Mouse (Mus musculus) embryonic facial prominence, embryonic 14.5 days (tissue): ENCODE measurements around the gene Tmem141. TPM values are rescaled to one million over a fixed set of nuclear protein-coding genes. Genes with fewer than 3 reads are reported as not detected.

Experiments
- ATAC-seq: fragments of 200-750 bp; cut with Nextera tagmentation; 2 replicates; pipeline ENCODE4 v1.8.0; 2017; ENCODE audit warnings: low read depth, moderate number of reproducible peaks, moderate TSS enrichment
- DNase-seq: peaks from one replicate; pipeline ENCODE4 v3.0.0-alpha.2; 2015; ENCODE audit warnings: low spot score
- H3K27ac ChIP-seq: fragments of 300-500 bp; sonication (generic); replicated peaks from 2 replicates; pipeline ENCODE4 v1.5.1; 2014; ENCODE audit warnings: low read depth, mild to moderate bottlenecking, low read length, moderate library complexity
- H3K27me3 ChIP-seq: fragments of 300-500 bp; sonication (generic); replicated peaks from 2 replicates; pipeline ENCODE4 v1.6.1; 2014; ENCODE audit warnings: low read length; ENCODE audit not compliant: control insufficient read depth, insufficient read depth
- H3K36me3 ChIP-seq: fragments of 300-500 bp; sonication (generic); 2 replicates; pipeline ENCODE4 v1.6.1; 2014; ENCODE audit warnings: low read length, mixed read lengths; ENCODE audit not compliant: control insufficient read depth, insufficient read depth
- H3K4me1 ChIP-seq: fragments of 300-500 bp; sonication (generic); 2 replicates; pipeline ENCODE4 v1.6.1; 2014; ENCODE audit warnings: antibody characterized with exemption, low read length; ENCODE audit not compliant: control insufficient read depth, insufficient read depth
- H3K4me2 ChIP-seq: fragments of 300-500 bp; sonication (generic); 2 replicates; pipeline ENCODE4 v1.6.1; 2014; ENCODE audit warnings: low read depth, mild to moderate bottlenecking, low read length, moderate library complexity, mixed read lengths
- H3K4me3 ChIP-seq: fragments of 300-500 bp; sonication (generic); 2 replicates; pipeline ENCODE4 v1.5.1; 2014; ENCODE audit warnings: low read depth, mild to moderate bottlenecking, low read length
- H3K9ac ChIP-seq: fragments of 300-500 bp; sonication (generic); 2 replicates; pipeline ENCODE4 v1.6.1; 2014; ENCODE audit warnings: low read depth, mild to moderate bottlenecking, low read length, moderate library complexity, mixed read lengths
- H3K9me3 ChIP-seq: fragments of 300-500 bp; sonication (generic); 2 replicates; pipeline ENCODE4 v1.6.1; 2016; ENCODE audit warnings: low read length; ENCODE audit not compliant: control insufficient read depth
- WGBS: fragments of 180-500 bp; shearing (Covaris S2); extraction: QIAGEN DNeasy Blood & Tissue Kit; methylation state at CpG from one replicate; pipeline ENCODE4 v1.1.7; 2014; 5-methylcytosine and 5-hydroxymethylcytosine counted together
- polyA plus RNA-seq: library from polyadenylated mRNA; unstranded; fragments of >200 nt; fragmentation: Nextera tagmentation; extraction: Ambion mirVana; gene quantifications from 2 replicates; pipeline ENCODE4 v1.2.1, GENCODE M21; 2014

Gene Tmem141
- polyA plus RNA-seq, 1 experiment from 2014 or later = 22.9 TPM

- Histone ChIP-seq H3K9me3 (no peaks in the 10 kb centered on the region), H3K36me3 (peaks cover 28% of the 10 kb centered on the region), H3K27me3 (peaks cover 31% of the 10 kb centered on the region), H3K4me2 (peak overlapping the region; percentile 91), H3K27ac (peak overlapping the region; percentile 92; the same call in 1 of the 2 replicates), H3K9ac (peak overlapping the region; percentile 71), H3K4me1 (peaks cover 28% of the 10 kb centered on the region), H3K4me3 (peak overlapping the region; percentile 67)
- DNase-seq = no peak
- ATAC-seq = no peak
- 22% methylated on average over 11 of the region's 11 CpGs for WGBS
These were observed 47.7 kb downstream of the Tmem141 start for GRCm38 (mm10) chr2:25574136-25574535.

GRCm38 (mm10) chr2:25573068-25573467 is 48.7 kb downstream of the Tmem141 start:
- 91% methylated on average over 2 of the region's 2 CpGs for WGBS

GRCm38 (mm10) chr2:25571221-25571620 is 50.6 kb downstream of the Tmem141 start:
- no peaks in the 10 kb centered on the region for H3K9me3 ChIP-seq
- no peak for ATAC-seq
- WGBS = 81% methylated on average over 4 of the region's 4 CpGs
- H3K27me3 ChIP-seq = peaks cover 2% of the 10 kb centered on the region
- H3K4me2 ChIP-seq = no peak overlapping the region
- H3K9ac ChIP-seq = no peak overlapping the region
- H3K27ac ChIP-seq = no peak overlapping the region
- peaks cover 52% of the 10 kb centered on the region for H3K36me3 ChIP-seq
- no peak overlapping the region for H3K4me3 ChIP-seq
- H3K4me1 ChIP-seq = peaks cover 18% of the 10 kb centered on the region
- no peak for DNase-seq

More at GRCm38 (mm10) chr2:25573068-25573467, 48.7 kb downstream of the Tmem141 start:
- Histone ChIP-seq H3K4me3 (no peak overlapping the region), H3K27ac (no peak overlapping the region), H3K4me1 (peaks cover 27% of the 10 kb centered on the region), H3K9ac (peak overlapping the region; percentile 22; the same call in 1 of the 2 replicates), H3K27me3 (peaks cover 20% of the 10 kb centered on the region), H3K9me3 (no peaks in the 10 kb centered on the region), H3K4me2 (peak overlapping the region; percentile 91; the same call in 1 of the 2 replicates), H3K36me3 (peaks cover 39% of the 10 kb centered on the region)
- no peak for ATAC-seq
- no peak for DNase-seq

Other genes starting within 250 kb of the Tmem141 start
- 21.4 and 29.3 TPM in 2 replicates for gene Sapcd2, start 249.7 kb downstream of the Tmem141 start, polyA plus RNA-seq
- gene Entpd2, start 226.1 kb downstream of the Tmem141 start, polyA plus RNA-seq = 11.3 and 12.9 TPM in 2 replicates
- gene Npdc1, start 222.7 kb downstream of the Tmem141 start, polyA plus RNA-seq = 75.1 TPM in 2 replicates
- 0.10 and 0.11 TPM in 2 replicates for gene Fut7, start 198.7 kb downstream of the Tmem141 start, polyA plus RNA-seq
- 6.4 and 6.9 TPM in 2 replicates for gene Abca2, start 193.3 kb downstream of the Tmem141 start, polyA plus RNA-seq
- 11.2 and 22.7 TPM in 2 replicates for gene Clic3, start 165.2 kb downstream of the Tmem141 start, polyA plus RNA-seq
- gene Paxx, start 160.9 kb downstream of the Tmem141 start, polyA plus RNA-seq = 39.3 and 41.7 TPM in 2 replicates
- 156 and 191 TPM in 2 replicates for gene Ptgds, start 152.0 kb downstream of the Tmem141 start, polyA plus RNA-seq
- gene Lcn12, start 128.1 kb downstream of the Tmem141 start, polyA plus RNA-seq = not detected in 2 replicates
- 56.9 and 73.6 TPM in 2 replicates for gene Fbxw5, start 121.3 kb downstream of the Tmem141 start, polyA plus RNA-seq
- 5.0 and 5.1 TPM in 2 replicates for gene C8g, start 120.3 kb downstream of the Tmem141 start, polyA plus RNA-seq
- gene Traf2, start 75.1 kb downstream of the Tmem141 start, polyA plus RNA-seq = 30.0 and 33.9 TPM in 2 replicates
- 312 and 318 TPM in 2 replicates for gene Edf1, start 64.2 kb downstream of the Tmem141 start, polyA plus RNA-seq
- gene Mamdc4, start 47.2 kb downstream of the Tmem141 start, polyA plus RNA-seq = 1.4 and 1.7 TPM in 2 replicates
- 148 and 160 TPM in 2 replicates for gene Phpt1, start 46.8 kb downstream of the Tmem141 start, polyA plus RNA-seq
- 0.40 and 1.4 TPM in 2 replicates for gene Ajm1, start 40.2 kb downstream of the Tmem141 start, polyA plus RNA-seq
- gene Rabl6, start 13.5 kb downstream of the Tmem141 start, polyA plus RNA-seq = 64.4 and 71.9 TPM in 2 replicates
- 0.33 and 0.41 TPM in 2 replicates for gene Ccdc183, start 4.3 kb downstream of the Tmem141 start, polyA plus RNA-seq
- gene Fcna, start 6.0 kb upstream of the Tmem141 start, polyA plus RNA-seq = 2.8 and 4.9 TPM in 2 replicates
- not detected in 2 replicates for gene Lcn8, start 31.1 kb upstream of the Tmem141 start, polyA plus RNA-seq
- not detected in 2 replicates for gene Lcn5, start 35.9 kb upstream of the Tmem141 start, polyA plus RNA-seq
- not detected in 2 replicates for gene Lcn6, start 54.8 kb upstream of the Tmem141 start, polyA plus RNA-seq
- gene Lcn10, start 60.7 kb upstream of the Tmem141 start, polyA plus RNA-seq = not detected in 2 replicates
- gene Obp2a, start 78.0 kb upstream of the Tmem141 start, polyA plus RNA-seq = not detected in 2 replicates
- gene Bmyc, start 84.7 kb upstream of the Tmem141 start, polyA plus RNA-seq = 82.5 and 82.9 TPM in 2 replicates
- not detected in 2 replicates for gene Obp2b, start 115.0 kb upstream of the Tmem141 start, polyA plus RNA-seq
- not detected in 2 replicates for gene Lcn3, start 143.6 kb upstream of the Tmem141 start, polyA plus RNA-seq
- not detected in 2 replicates for gene Lcn11, start 155.0 kb upstream of the Tmem141 start, polyA plus RNA-seq
- not detected in 2 replicates for gene Gm13539, start 160.3 kb upstream of the Tmem141 start, polyA plus RNA-seq
- not detected in 2 replicates for gene Glt6d1, start 193.8 kb upstream of the Tmem141 start, polyA plus RNA-seq
- gene Lcn9, start 201.1 kb upstream of the Tmem141 start, polyA plus RNA-seq = not detected in 2 replicates
- not detected in 2 replicates for gene Sohlh1, start 225.2 kb upstream of the Tmem141 start, polyA plus RNA-seq
- gene Kcnt1, start 241.7 kb upstream of the Tmem141 start, polyA plus RNA-seq = 0.47 and 0.83 TPM in 2 replicates